Mouse (Mus musculus): Measurements from ENCODE around the gene Cadps2.

- TF ChIP-seq POLR2A (IDR thresholded peaks at IDR 0.05; ENCODE audit: borderline replicate concordance, extremely low read depth, low read depth, low read length): no peak
- no peak for TF ChIP-seq CTCF (IDR thresholded peaks at IDR 0.05; ENCODE audit: insufficient read depth, low read length)
Measured at GRCm38 (mm10) chr6:23748823-23749222, 90.4 kb downstream of the Cadps2 start.
